Mouse (Mus musculus): Measurements from ENCODE around the gene Sema4b.

DNA sequence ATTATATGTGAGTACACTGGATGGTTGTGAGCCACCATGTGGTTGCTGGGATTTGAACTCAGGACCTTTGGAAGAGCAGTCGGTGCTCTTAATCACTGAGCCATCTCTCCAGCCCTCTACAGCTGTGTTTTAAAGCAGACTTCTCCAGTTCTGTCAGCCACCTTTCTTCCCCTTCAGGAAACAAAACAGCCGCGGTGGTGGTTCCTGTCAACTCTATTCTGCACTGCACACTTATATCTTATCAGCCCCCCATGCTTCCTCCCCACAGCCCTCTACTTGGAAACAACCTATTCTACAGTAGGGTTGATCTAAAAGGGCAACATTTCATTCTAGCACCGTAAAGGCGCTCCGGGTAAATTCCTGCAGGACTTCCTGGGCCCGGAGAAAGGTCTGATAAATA, 60.2 kb downstream of the Sema4b start:
- TF ChIP-seq CTCF (IDR thresholded peaks at IDR 0.05): no peak
- no peak for TF ChIP-seq EP300 (IDR thresholded peaks at IDR 0.05; ENCODE audit: insufficient read depth, low read depth, low read length)
- no peak for TF ChIP-seq POLR2A (IDR thresholded peaks at IDR 0.05; ENCODE audit: insufficient read depth, low read depth, low read length)
